Comparison of ENCODE assay signal across 8 mouse cellular contexts in the genomic region with DNA sequence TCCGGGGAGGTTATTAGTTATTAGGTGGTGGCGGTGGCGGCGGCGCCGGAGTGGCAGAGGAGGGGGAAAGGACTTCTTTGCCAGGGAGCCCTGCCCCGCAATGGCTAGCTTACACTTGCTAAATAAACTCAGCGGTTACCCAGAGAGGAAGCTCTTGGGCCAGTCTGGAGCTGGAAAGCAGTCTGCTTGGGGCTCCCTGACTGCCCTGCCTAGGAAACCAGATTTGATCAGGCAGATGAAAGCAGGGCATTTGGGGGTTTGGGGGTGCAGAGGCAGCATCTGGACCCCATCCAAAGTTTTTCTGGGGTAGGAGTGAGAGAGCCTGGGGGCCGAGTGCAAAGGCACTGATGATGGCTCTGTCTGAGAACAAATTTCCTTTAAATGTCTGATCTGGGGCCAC. TPM values are rescaled to one million over a fixed set of nuclear protein-coding genes. Genes with fewer than 3 reads are reported as not detected.
DNase-seq lines count a peak whose midpoint lies in the region; ATAC-seq and TF ChIP-seq lines count a peak whose summit lies in the region.

No protein-coding gene starts in this region.

- peaks cover 3% of the 10 kb centered on the region; the same call in 1 of the 2 replicates for H3K27me3 ChIP-seq in embryonic facial prominence, embryonic 12.5 days
- H3K27me3 ChIP-seq in hindbrain, embryonic 16.5 days (replicated peaks; ENCODE audit: control insufficient read depth, insufficient read depth, low read length): peaks cover 2% of the 10 kb centered on the region; the same call in 1 of the 2 replicates
- peaks cover 13% of the 10 kb centered on the region for H3K27me3 ChIP-seq in midbrain, embryonic 15.5 days (replicated peaks)

- 0 out of 2 replicates have a peak, but pooled peaks cover 6% of the 10 kb centered on the region for H3K4me1 ChIP-seq in embryonic facial prominence, embryonic 12.5 days
- peaks cover 8% of the 10 kb centered on the region; the same call in 1 of the 2 replicates for H3K4me1 ChIP-seq in hindbrain, embryonic 16.5 days (ENCODE audit: control insufficient read depth, insufficient read depth, low read depth, low read length)
- H3K4me1 ChIP-seq in midbrain, embryonic 15.5 days: peaks cover 10% of the 10 kb centered on the region

- peak overlapping the region; percentile 73 for H3K4me2 ChIP-seq in embryonic facial prominence, embryonic 12.5 days (replicated peaks)
- H3K4me2 ChIP-seq in hindbrain, embryonic 16.5 days (ENCODE audit: low read length): peak overlapping the region; percentile 75
- H3K4me2 ChIP-seq in midbrain, embryonic 15.5 days: peak overlapping the region; percentile 68

- H3K9ac ChIP-seq in embryonic facial prominence, embryonic 12.5 days: peak overlapping the region; percentile 54
- H3K9ac ChIP-seq in hindbrain, embryonic 16.5 days (ENCODE audit: low read depth, low read length): peak overlapping the region; percentile 39
- H3K9ac ChIP-seq in midbrain, embryonic 15.5 days: peak overlapping the region; percentile 5; the same call in 1 of the 2 replicates

- TF ChIP-seq CTCF in layer of hippocampus, adult 2 months (conservative IDR thresholded peaks at IDR 0.05): no peak

- WGBS in embryonic facial prominence, embryonic 12.5 days: under 1% methylated on average over 9 of the region's 9 CpGs
- 3% methylated on average over 9 of the region's 9 CpGs for WGBS in hindbrain, embryonic 16.5 days
- WGBS in midbrain, embryonic 15.5 days: 6% methylated on average over 9 of the region's 9 CpGs

- no peaks in the 10 kb centered on the region for H3K36me3 ChIP-seq in embryonic facial prominence, embryonic 12.5 days
- H3K36me3 ChIP-seq in hindbrain, embryonic 16.5 days (ENCODE audit: control insufficient read depth, insufficient read depth, low read length): no peaks in the 10 kb centered on the region
- H3K36me3 ChIP-seq in midbrain, embryonic 15.5 days (replicated peaks): no peaks in the 10 kb centered on the region

- H3K9me3 ChIP-seq in embryonic facial prominence, embryonic 12.5 days: no peaks in the 10 kb centered on the region
- no peaks in the 10 kb centered on the region for H3K9me3 ChIP-seq in hindbrain, embryonic 16.5 days (ENCODE audit: control insufficient read depth, low read length)
- H3K9me3 ChIP-seq in midbrain, embryonic 15.5 days: no peaks in the 10 kb centered on the region

- ATAC-seq in embryonic facial prominence, embryonic 12.5 days (ENCODE audit: insufficient number of reproducible peaks, insufficient read depth, low FRiP score, low TSS enrichment): no peak
- ATAC-seq in hindbrain, embryonic 16.5 days: 0 out of 2 replicates have a peak, but pooled peaks have one; percentile 10
- 0 out of 2 replicates have a peak, but pooled peaks have one; percentile 24 for ATAC-seq in midbrain, embryonic 15.5 days (replicated peaks)

- peak overlapping the region; percentile 80 for H3K27ac ChIP-seq in layer of hippocampus, adult 2 months
- 0 out of 2 replicates have a peak overlapping the region, but pooled peaks have one; percentile 37 for H3K27ac ChIP-seq in embryonic facial prominence, embryonic 12.5 days
- no peak overlapping the region for H3K27ac ChIP-seq in hindbrain, embryonic 16.5 days (ENCODE audit: low read depth, low read length)
- no peak overlapping the region for H3K27ac ChIP-seq in midbrain, embryonic 15.5 days

- peak in 1 of 2 experiments; percentile 55 for DNase-seq in layer of hippocampus, adult 2 months (ENCODE audit: low spot score in 2 of 2)
- no peak for DNase-seq in layer of hippocampus, adult 11-12 months (ENCODE audit: low spot score)
- DNase-seq in retina, postnatal 1 day: no peak
- DNase-seq in MN1 (ENCODE audit: low spot score): no peak
- no peak for DNase-seq in urinary bladder, adult 2 months (ENCODE audit: low spot score)

- peak overlapping the region; percentile 56 for H3K4me3 ChIP-seq in layer of hippocampus, adult 2 months
- H3K4me3 ChIP-seq in embryonic facial prominence, embryonic 12.5 days: peak overlapping the region; percentile 49
- peak overlapping the region; percentile 39 for H3K4me3 ChIP-seq in hindbrain, embryonic 16.5 days (ENCODE audit: low read length)
- peak overlapping the region; percentile 34 for H3K4me3 ChIP-seq in midbrain, embryonic 15.5 days

RNA-seq across cellular contexts. Expression of a gene that starts 6.1 kb away (rescaled TPM):
- total RNA-seq in layer of hippocampus, adult 2 months (2021): 10 to 100 TPM; 11.7 to 11.8 TPM
- 14.2 and 14.8 TPM in 2 replicates for polyA plus RNA-seq in embryonic facial prominence, embryonic 12.5 days (2016; fragmentation: Nextera tagmentation; extraction: Ambion mirVana)
- 2.2 and 2.3 TPM in 2 replicates for polyA plus RNA-seq in hindbrain, embryonic 16.5 days (2015; fragmentation: Nextera tagmentation; extraction: Ambion mirVana)
- 0.98 and 1.1 TPM in 2 replicates for polyA plus RNA-seq in midbrain, embryonic 15.5 days (2015; fragmentation: Nextera tagmentation; extraction: Ambion mirVana)
- polyA plus RNA-seq in urinary bladder, adult 2 months (2012; rRNA removed): 0.51 and 1.0 TPM in 2 replicates

Comparison
In these comparisons a context has a peak if more than half of its experiments do, and no peak if none do; other contexts are left out.
1. H3K27ac ChIP-seq: peak in layer of hippocampus, adult 2 months (single experiment) and embryonic facial prominence, embryonic 12.5 days (single experiment); none in hindbrain, embryonic 16.5 days (single experiment) and midbrain, embryonic 15.5 days (single experiment).
2. Peak in every context shown above with its lines, with median percentiles within 50 percentile points of each other: H3K4me3 ChIP-seq, H3K4me2 ChIP-seq and H3K9ac ChIP-seq.